Mouse (Mus musculus): ENCODE data around the gene Cadps2. TPM values are rescaled to one million over a fixed set of nuclear protein-coding genes. Genes with fewer than 3 reads are reported as not detected.

Gene Cadps2
- total and polyA plus RNA-seq, 3 experiments: not detected

DNA sequence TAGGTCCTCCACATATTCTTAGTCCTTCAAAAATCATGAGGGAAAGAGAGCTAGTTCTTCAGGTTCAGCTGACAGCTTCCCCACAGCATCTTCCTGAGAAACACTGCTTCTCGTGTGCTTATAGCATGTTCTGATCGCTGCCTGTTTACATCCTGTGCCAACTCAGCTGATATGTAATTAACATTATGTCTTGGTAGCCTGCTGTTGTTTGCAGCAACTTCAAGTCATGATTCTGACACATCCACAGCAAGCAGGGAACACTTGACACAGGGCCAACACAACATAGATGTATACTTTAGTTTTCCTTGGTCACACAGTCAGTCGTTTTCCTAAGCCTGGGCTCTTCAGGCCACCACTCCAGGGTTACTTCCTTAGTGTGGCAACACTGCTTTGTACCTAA is 399.3 kb downstream of the Cadps2 start:
- no peak overlapping the region for H3K9ac ChIP-seq (ENCODE audit: insufficient read depth, low read depth)
- no peak overlapping the region for H3K4me3 ChIP-seq (replicated peaks in 1 of 3; ENCODE audit: low read depth in 2 of 3, low read length in 2 of 3, poor library complexity in 1 of 3)
- H3K27me3 ChIP-seq (replicated peaks): no peaks in the 10 kb centered on the region
- no peaks in the 10 kb centered on the region for H3K4me1 ChIP-seq (ENCODE audit: control insufficient read depth in 1 of 2, insufficient read depth in 2 of 2)
- no peak overlapping the region for H3K4me2 ChIP-seq (ENCODE audit: insufficient read depth, low read depth, poor library complexity, severe bottlenecking)
- in situ Hi-C loops (cut with MboI; ENCODE audit: low pct_ligation_motif_present, low pct_unique_long_range_greater_than_20kb, low sequenced_read_pairs): no loop called here
- H3K79me2 ChIP-seq (replicated peaks; ENCODE audit: control insufficient read depth, extremely low read depth, insufficient read depth, poor library complexity, severe bottlenecking): no peaks in the 10 kb centered on the region
- H3K9me3 ChIP-seq (replicated peaks; ENCODE audit: low read length): no peaks in the 10 kb centered on the region
- dilution Hi-C loops (cut with MboI; ENCODE audit: extremely low pct_ligation_motif_present, extremely low pct_unique_long_range_greater_than_20kb, low sequenced_read_pairs): no loop called here
- no peak overlapping the region for H3K27ac ChIP-seq (ENCODE audit: insufficient read depth, low read depth)
- no peak for DNase-seq (ENCODE audit: extremely low read depth)
- H3K36me3 ChIP-seq (replicated peaks in 1 of 2; ENCODE audit: control insufficient read depth in 1 of 2, insufficient read depth in 1 of 2, low read length in 1 of 2): no peaks in the 10 kb centered on the region
- TF ChIP-seq NRF1 (IDR thresholded peaks at IDR 0.05; ENCODE audit: low read depth, low read length) (no peak), ZC3H11A (IDR thresholded peaks at IDR 0.05; ENCODE audit: low read depth, low read length) (no peak), ETS1 (conservative IDR thresholded peaks at IDR 0.05; ENCODE audit: low read depth, low read length) (no peak), IRF4 (IDR thresholded peaks at IDR 0.05; ENCODE audit: low read depth, low read length) (no peak), CHD1 (IDR thresholded peaks at IDR 0.05; ENCODE audit: low read depth, low read length) (no peak), POLR2AphosphoS2 (IDR thresholded peaks at IDR 0.05; ENCODE audit: low read depth, low read length) (no peak), USF2 (conservative IDR thresholded peaks at IDR 0.05; ENCODE audit: low read depth, low read length) (no peak), HCFC1 (IDR thresholded peaks at IDR 0.05; ENCODE audit: low read depth, low read length) (no peak), GABPA (IDR thresholded peaks at IDR 0.05; ENCODE audit: insufficient replicate concordance, low read depth, low read length) (no peak), ZKSCAN1 (IDR thresholded peaks at IDR 0.05; ENCODE audit: borderline replicate concordance, low read depth, low read length) (no peak), RAD21 (IDR thresholded peaks at IDR 0.05; ENCODE audit: low read depth, low read length) (no peak), EP300 (IDR thresholded peaks at IDR 0.05; ENCODE audit: low read length) (no peak), MEF2A (IDR thresholded peaks at IDR 0.05; ENCODE audit: borderline replicate concordance, low read depth, low read length) (no peak), KAT2A (IDR thresholded peaks at IDR 0.05; ENCODE audit: insufficient replicate concordance, low read length) (no peak), NELFE (IDR thresholded peaks at IDR 0.05; ENCODE audit: low read depth, low read length) (no peak), ELF1 (IDR thresholded peaks at IDR 0.05; ENCODE audit: low read depth, low read length) (no peak), MAFK (IDR thresholded peaks at IDR 0.05; ENCODE audit: insufficient replicate concordance, low read length) (no peak), ZNF384 (IDR thresholded peaks at IDR 0.05; ENCODE audit: low read depth, low read length) (no peak), MAZ (IDR thresholded peaks at IDR 0.05; ENCODE audit: low read depth, low read length) (no peak)

DNA sequence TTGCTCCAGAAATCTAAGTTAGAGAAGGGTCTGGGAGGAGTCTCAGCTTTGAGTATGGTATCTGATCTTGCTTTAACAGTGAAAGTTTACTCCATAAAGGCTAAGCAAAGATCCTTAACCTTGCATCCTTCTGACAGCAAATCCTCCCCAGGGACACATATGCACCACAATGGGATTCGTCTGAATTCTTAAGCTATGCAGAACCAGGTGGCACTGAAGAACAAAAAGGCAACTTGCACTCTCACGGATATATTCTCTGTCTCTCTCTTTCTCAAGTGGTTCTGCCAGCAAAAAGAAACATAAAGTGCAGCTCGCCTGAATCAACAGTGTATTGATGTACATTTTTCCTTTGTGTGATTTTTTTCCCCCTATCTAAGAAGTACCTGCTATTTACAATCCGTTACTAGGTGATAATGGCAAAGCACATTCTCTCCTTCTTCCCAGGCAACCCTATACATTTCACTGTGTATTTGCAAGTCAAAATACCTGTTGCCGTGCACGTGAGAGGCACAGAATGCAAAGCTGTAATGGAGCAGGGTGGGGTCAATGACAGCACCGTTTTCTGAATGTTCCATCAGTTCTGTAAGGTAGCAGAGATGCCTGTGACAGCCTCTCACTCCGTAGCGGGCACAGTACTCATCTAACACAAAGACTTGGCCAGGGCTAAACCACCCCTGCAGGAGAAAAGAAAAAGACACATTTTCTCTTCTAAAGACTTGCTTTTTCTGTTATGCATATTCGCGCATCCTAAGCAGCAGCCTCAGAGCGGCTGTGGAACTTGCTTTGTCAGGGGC is 428.8 kb downstream of the Cadps2 start:
- dilution Hi-C loops (cut with MboI; ENCODE audit: extremely low pct_ligation_motif_present, extremely low pct_unique_long_range_greater_than_20kb, low sequenced_read_pairs): no loop called here
- Histone ChIP-seq H3K4me2 (ENCODE audit: insufficient read depth, low read depth, poor library complexity, severe bottlenecking) (no peak overlapping the region), H3K79me2 (replicated peaks; ENCODE audit: control insufficient read depth, extremely low read depth, insufficient read depth, poor library complexity, severe bottlenecking) (no peaks in the 10 kb centered on the region), H3K27me3 (replicated peaks) (no peaks in the 10 kb centered on the region), H3K36me3 (replicated peaks in 1 of 2; ENCODE audit: control insufficient read depth in 1 of 2, insufficient read depth in 1 of 2, low read length in 1 of 2) (no peaks in the 10 kb centered on the region), H3K4me3 (replicated peaks in 1 of 3; ENCODE audit: low read depth in 2 of 3, low read length in 2 of 3, poor library complexity in 1 of 3) (no peak overlapping the region), H3K9ac (ENCODE audit: insufficient read depth, low read depth) (no peak overlapping the region), H3K27ac (ENCODE audit: insufficient read depth, low read depth) (no peak overlapping the region), H3K9me3 (replicated peaks; ENCODE audit: low read length) (no peaks in the 10 kb centered on the region), H3K4me1 (ENCODE audit: control insufficient read depth in 1 of 2, insufficient read depth in 2 of 2) (no peaks in the 10 kb centered on the region)
- in situ Hi-C loops (cut with MboI; ENCODE audit: low pct_ligation_motif_present, low pct_unique_long_range_greater_than_20kb, low sequenced_read_pairs): no loop called here
- TF ChIP-seq RAD21 (IDR thresholded peaks at IDR 0.05; ENCODE audit: low read depth, low read length) (no peak), CTCF (conservative IDR thresholded peaks at IDR 0.05 in 1 of 2, IDR thresholded peaks at IDR 0.05 in 1 of 2; ENCODE audit: low read depth in 2 of 2, low read length in 2 of 2) (no peak)
- no peak for DNase-seq (ENCODE audit: extremely low read depth)

All from CH12.LX (cell line).